Comparison of ENCODE assay signal across 15 mouse cellular contexts in genomic region chr11:49981321-49981963, GRCm38 (mm10). TPM values are rescaled to one million over a fixed set of nuclear protein-coding genes. Genes with fewer than 3 reads are reported as not detected.
DNase-seq lines count a peak whose midpoint lies in the region; ATAC-seq lines count a peak whose summit lies in the region.
"Had no signal": no experiment of that assay in that cellular context is flagged by ENCODE, and none has a peak within 500 bp of the region (broad histone marks: within the 10 kb centered on the region; RNA-seq: fewer than 3 reads in every experiment).

No protein-coding gene starts in this region.

- no peaks in the 10 kb centered on the region for H3K27me3 ChIP-seq in heart, embryonic 10.5 days (ENCODE audit: insufficient read depth, poor library complexity, severe bottlenecking)
- no peaks in the 10 kb centered on the region for H3K27me3 ChIP-seq in intestine, embryonic 16.5 days (replicated peaks; ENCODE audit: control insufficient read depth, insufficient read depth, low read length)
- H3K27me3 ChIP-seq: CH12.LX; limb, embryonic 15.5 days; neural tube, embryonic 13.5 days had no signal

- H3K36me3 ChIP-seq in heart, embryonic 10.5 days = no peaks in the 10 kb centered on the region
- H3K36me3 ChIP-seq in intestine, embryonic 16.5 days (ENCODE audit: control insufficient read depth, insufficient read depth, low read length) = no peaks in the 10 kb centered on the region
- H3K36me3 ChIP-seq: limb, embryonic 15.5 days; neural tube, embryonic 13.5 days had no signal

- H3K9ac ChIP-seq in intestine, embryonic 16.5 days (ENCODE audit: low read depth, low read length) = no peak overlapping the region
- H3K9ac ChIP-seq: limb, embryonic 15.5 days; neural tube, embryonic 13.5 days had no signal

- peak overlapping the region; percentile 81 for H3K27ac ChIP-seq in heart, embryonic 10.5 days
- H3K27ac ChIP-seq in intestine, embryonic 16.5 days (ENCODE audit: low read length) = no peak overlapping the region
- H3K27ac ChIP-seq: limb, embryonic 15.5 days; neural tube, embryonic 13.5 days had no signal

- peaks cover 34% of the 10 kb centered on the region for H3K4me1 ChIP-seq in heart, embryonic 10.5 days
- H3K4me1 ChIP-seq in intestine, embryonic 16.5 days (ENCODE audit: control insufficient read depth, insufficient read depth, low read length) = peaks cover 3% of the 10 kb centered on the region; the same call in 1 of the 2 replicates
- H3K4me1 ChIP-seq: limb, embryonic 15.5 days; neural tube, embryonic 13.5 days had no signal

- peak overlapping the region; percentile 19; the same call in 1 of the 2 replicates for H3K4me3 ChIP-seq in heart, embryonic 10.5 days
- no peak overlapping the region for H3K4me3 ChIP-seq in intestine, embryonic 16.5 days (ENCODE audit: low read length)
- H3K4me3 ChIP-seq: limb, embryonic 15.5 days; neural tube, embryonic 13.5 days had no signal

- H3K4me2 ChIP-seq in intestine, embryonic 16.5 days (ENCODE audit: low read depth, low read length) = no peak overlapping the region
- H3K4me2 ChIP-seq: limb, embryonic 15.5 days; neural tube, embryonic 13.5 days had no signal

- WGBS in heart, embryonic 10.5 days = 28% methylated on average over 7 of the region's 7 CpGs
- WGBS in intestine, embryonic 16.5 days = 47% methylated on average over 7 of the region's 7 CpGs

- peak; percentile 65 for ATAC-seq in intestine, embryonic 16.5 days
- ATAC-seq in megakaryocyte, adult 5-6 weeks (ENCODE audit: poor library complexity, severe bottlenecking) = no peak
- ATAC-seq: activated CD4-positive, CD25-positive, alpha-beta regulatory T cell, adult 4 months had no signal

- DNase-seq in heart, embryonic 10.5 days (ENCODE audit: low spot score) = peak; percentile 81
- DNase-seq in heart, adult 8-10 months (ENCODE audit: low spot score) = no peak
- DNase-seq in thymus, postnatal 4 days = peak; percentile 27
- DNase-seq in thymus, postnatal 36 days = no peak
- no peak for DNase-seq in urinary bladder, postnatal 14 days (ENCODE audit: low spot score)
- DNase-seq in gastrocnemius, postnatal 10 days = no peak
- DNase-seq: cerebellum, adult 8-10 months; heart, postnatal 36 days; layer of hippocampus, postnatal 36 days had no signal

- H3K9me3 ChIP-seq in heart, embryonic 10.5 days = no peaks in the 10 kb centered on the region
- no peaks in the 10 kb centered on the region for H3K9me3 ChIP-seq in intestine, embryonic 16.5 days (ENCODE audit: control insufficient read depth, low read length)
- H3K9me3 ChIP-seq: limb, embryonic 15.5 days; neural tube, embryonic 13.5 days had no signal

RNA-seq across cellular contexts. Expression of gene Rnf130, which starts 43.7 kb away (rescaled TPM):
- polyA plus RNA-seq in heart, embryonic 10.5 days (2016; fragmentation: Nextera tagmentation; extraction: Ambion mirVana) = 27.1 and 31.6 TPM in 2 replicates
- total RNA-seq in heart, adult 8-10 months (2022) = 10 to 100 TPM; 44.8 to 56.7 (median 53.0) TPM
- 14.7 and 21.2 TPM in 2 replicates for polyA plus RNA-seq in intestine, embryonic 16.5 days (2015; fragmentation: Nextera tagmentation; extraction: Ambion mirVana)
- 424 and 462 TPM in 2 replicates for total RNA-seq in megakaryocyte, adult 5-6 weeks (2015)
- total RNA-seq in megakaryocyte, adult 5-6 weeks (2017) = 408 and 436 TPM in 2 replicates
- total RNA-seq in gastrocnemius, postnatal 10 days (2021) = 10 to 100 TPM; 35.7 to 37.4 TPM
- total RNA-seq: CH12.LX had no signal

Comparison
In these comparisons a context has a peak if more than half of its experiments do, and no peak if none do; other contexts are left out.
1. DNase-seq: peak in heart, embryonic 10.5 days (single experiment) and thymus, postnatal 4 days (single experiment); none in heart, adult 8-10 months (single experiment), thymus, postnatal 36 days (0 of 2), urinary bladder, postnatal 14 days (single experiment) and gastrocnemius, postnatal 10 days (single experiment).
2. RNA of gene Rnf130, which starts 43.7 kb away (total RNA-seq): 408 to 462 TPM in megakaryocyte, adult 5-6 weeks; 44.8 to 56.7 TPM in heart, adult 8-10 months and 35.7 to 37.4 TPM in gastrocnemius, postnatal 10 days; every median in the first group is over 4 times any median in the second.